Mouse (Mus musculus) layer of hippocampus, postnatal 25 days (tissue): ENCODE data around the gene Rnf187. TPM values are rescaled to one million over a fixed set of nuclear protein-coding genes. Genes with fewer than 3 reads are reported as not detected.

Source experiments
- DNase-seq, 2 experiments: peaks; one replicate each; pipeline ENCODE4 v3.0.0; 2022; ENCODE audit warnings: mixed read lengths in 2 of 2, low spot score in 1 of 2; ENCODE audit errors: extremely low spot score in 1 of 2
- microRNA-seq, 2 experiments: library from miRNA; unstranded; fragments of <30 nt; microRNA quantifications; one replicate each; pipeline ENCODE4 v1.2.0; 2021
- total RNA-seq, 2 experiments: library from RNA; stranded (reverse); gene quantifications; 2 replicates each; pipeline ENCODE4 v1.2.3; 2021

The Rnf187 gene
- total RNA-seq, 2 experiments from 2014 or later: 505 to 581 TPM

DNA sequence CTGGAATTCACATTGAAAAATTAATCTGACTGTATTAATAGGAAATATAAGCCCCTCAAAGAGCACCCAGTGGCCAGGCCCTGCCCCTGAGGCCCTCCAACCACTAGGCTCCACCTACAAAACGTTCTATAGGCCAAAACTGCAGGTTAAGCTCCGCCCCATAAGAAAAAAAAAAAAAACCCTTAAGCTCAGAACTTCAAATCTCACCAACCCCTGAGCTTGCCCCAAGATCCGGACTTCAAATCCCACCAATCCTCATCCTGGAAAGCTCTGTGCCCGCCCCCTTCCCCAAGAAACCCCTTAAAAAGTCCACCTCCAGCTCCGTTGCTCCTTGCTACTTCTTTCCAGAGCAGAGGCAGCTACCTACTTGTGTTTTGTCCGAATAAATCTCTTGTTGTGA is 33.9 kb downstream of the Rnf187 start:
- DNase-seq: no peak

DNA sequence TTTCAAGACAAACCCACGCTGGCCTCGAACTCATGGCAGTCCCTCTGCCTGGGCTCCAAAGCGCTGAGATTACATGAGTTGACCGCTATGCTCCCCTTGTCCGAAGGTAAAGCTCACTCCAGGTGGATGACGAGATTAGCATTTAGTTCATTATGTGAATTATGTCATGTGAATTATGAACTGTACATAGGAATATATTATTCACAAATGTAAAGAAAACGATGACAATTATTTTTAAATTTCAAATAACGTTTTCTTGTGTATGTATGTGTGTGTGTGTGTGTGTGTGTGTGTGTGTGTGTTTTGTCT is 34.4 kb downstream of the Rnf187 start:
- no peak for DNase-seq

- DNase-seq: peak; percentile 94 to 96
Observed at GRCm38 (mm10) chr11:58903511-58904409, 35.0 kb downstream of the Rnf187 start, which contains the start of gene Zfp39. TSS of gene Zfp39 (minus strand) at chr11:58904225.

GRCm38 (mm10) chr11:58901080-58901479 is 37.6 kb downstream of the Rnf187 start:
- no peak for DNase-seq

DNA sequence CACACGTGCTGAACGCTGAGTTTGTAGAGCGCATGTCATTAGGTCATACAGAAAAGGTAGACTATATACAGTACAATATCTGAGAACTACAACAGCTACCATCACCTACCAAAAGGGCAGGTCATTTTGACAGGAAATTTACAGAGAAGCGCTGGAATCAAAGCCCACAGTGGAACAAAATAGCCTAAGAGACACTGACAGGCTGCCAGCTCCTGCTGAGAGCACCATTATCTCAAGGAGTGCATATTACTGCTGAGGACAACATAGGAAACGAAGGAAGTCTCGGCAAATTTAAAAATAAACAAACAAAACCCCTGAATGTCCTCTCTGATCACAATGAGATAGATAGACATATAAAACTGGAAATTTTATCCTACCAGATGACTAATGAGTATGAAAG is 41.2 kb downstream of the Rnf187 start:
- no peak for DNase-seq

- no peak for DNase-seq
Observed at GRCm38 (mm10) chr11:58894456-58894855, 44.3 kb downstream of the Rnf187 start.

- DNase-seq: no peak
Observed at GRCm38 (mm10) chr11:58890511-58890910, 48.2 kb downstream of the Rnf187 start.

DNA sequence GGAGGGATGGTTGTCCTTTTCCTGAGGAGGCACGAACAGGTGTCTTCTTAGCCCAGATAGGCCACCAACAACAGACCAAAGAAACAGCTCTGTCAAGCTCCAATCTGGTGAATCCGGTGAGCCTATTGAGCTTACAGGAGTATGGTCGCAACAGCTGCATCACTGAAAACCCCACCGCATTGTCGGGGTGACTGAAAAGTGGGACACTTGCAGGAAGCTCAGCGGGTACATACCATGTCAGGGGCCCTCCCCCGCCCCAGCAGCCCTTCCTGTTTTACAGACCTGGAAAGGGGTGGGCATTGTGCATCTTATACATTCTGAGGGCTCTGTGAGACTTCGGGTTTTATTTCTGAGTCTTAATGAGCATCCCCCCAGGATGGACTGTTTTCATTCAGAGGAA is 55.0 kb downstream of the Rnf187 start:
- DNase-seq: no peak

Small RNAs within 50 kb of the gene (microRNA-seq; reads per million reads assigned to microRNA genes)
- gene Gm44313: 0 to 0.20 reads per million in 2 experiments

Other genes starting within 250 kb of the Rnf187 start
- gene Olfr319, start 239.8 kb downstream of the Rnf187 start, total RNA-seq: not detected
- gene Olfr318, start 214.9 kb downstream of the Rnf187 start, total RNA-seq: under 1 TPM in 1 of 2 experiments, not detected in 1; 0.09 TPM
- under 1 TPM; 0.10 to 0.33 TPM for gene Olfr317, start 199.7 kb downstream of the Rnf187 start, total RNA-seq
- under 1 TPM; 0.31 to 0.34 TPM for gene Olfr316, start 186.2 kb downstream of the Rnf187 start, total RNA-seq
- not detected for gene Olfr315, start 165.7 kb downstream of the Rnf187 start, total RNA-seq
- not detected for gene Olfr314, start 156.0 kb downstream of the Rnf187 start, total RNA-seq
- 1 to 10 TPM; 5.9 to 7.2 TPM for gene Fam183b, start 137.0 kb downstream of the Rnf187 start, total RNA-seq
- not detected for gene Olfr313, start 123.9 kb downstream of the Rnf187 start, total RNA-seq
- not detected for gene Olfr312, start 109.7 kb downstream of the Rnf187 start, total RNA-seq
- gene Olfr311, start 99.7 kb downstream of the Rnf187 start, total RNA-seq: not detected
- gene Gm12258, start 91.8 kb downstream of the Rnf187 start, total RNA-seq: 10 to 100 TPM; 17.9 to 20.3 TPM
- 10 to 100 TPM in 1 of 2 experiments, 1 to 10 TPM in 1; 7.1 to 10.2 TPM for gene 2810021J22Rik, start 71.7 kb downstream of the Rnf187 start, total RNA-seq
- 1 to 10 TPM; 9.2 to 9.3 TPM for gene Zfp39, start 34.7 kb downstream of the Rnf187 start, total RNA-seq
- not detected for gene Btnl10, start 21.0 kb downstream of the Rnf187 start, total RNA-seq
- 100 to 1,000 TPM in 1 of 2 experiments, 10 to 100 TPM in 1; 99.0 to 107 TPM for gene Hist3h2ba, start 10.0 kb upstream of the Rnf187 start, total RNA-seq
- gene Hist3h2a, start 15.8 kb upstream of the Rnf187 start, total RNA-seq: 10 to 100 TPM; 66.0 to 73.9 TPM
- gene Trim17, start 15.8 kb upstream of the Rnf187 start, total RNA-seq: 1 to 10 TPM; 5.3 to 5.5 TPM
- 10 to 100 TPM; 26.2 to 29.7 TPM for gene Trim11, start 39.2 kb upstream of the Rnf187 start, total RNA-seq
- gene Obscn, start 197.5 kb upstream of the Rnf187 start, total RNA-seq: 1 to 10 TPM; 1.5 to 2.2 TPM
- 1 to 10 TPM; 7.8 to 9.4 TPM for gene Iba57, start 224.8 kb upstream of the Rnf187 start, total RNA-seq
- gene Gjc2, start 244.3 kb upstream of the Rnf187 start, total RNA-seq: 10 to 100 TPM; 20.7 to 23.4 TPM